Mouse (Mus musculus) right cerebral cortex, postnatal 4 days (tissue): Measurements from ENCODE around the gene Wdr38.

Experiments used
- DNase-seq: peaks from one replicate; pipeline ENCODE4 v3.0.0-alpha.2; 2022

The Wdr38 gene

GRCm38 (mm10) chr2:38997386-38998374 lies at the start of gene Wdr38:
Wdr38 (plus strand) TSS chr2:38997476.
- DNase-seq: peak; percentile 91

- no peak for DNase-seq
Measured at GRCm38 (mm10) chr2:38947566-38947965, 49.7 kb upstream of the Wdr38 start.

GRCm38 (mm10) chr2:38950281-38950719 lies 47.0 kb upstream of the Wdr38 start:
- DNase-seq: peak; percentile 82

- DNase-seq: peak; percentile 47
Measured at GRCm38 (mm10) chr2:38953152-38953883, 44.0 kb upstream of the Wdr38 start.

- no peak for DNase-seq
Measured at GRCm38 (mm10) chr2:38956062-38956461, 41.2 kb upstream of the Wdr38 start.

- no peak for DNase-seq
Measured at GRCm38 (mm10) chr2:38957671-38958223, 39.5 kb upstream of the Wdr38 start.

GRCm38 (mm10) chr2:38964198-38964597 lies 33.1 kb upstream of the Wdr38 start:
- no peak for DNase-seq

- DNase-seq: no peak
Measured at GRCm38 (mm10) chr2:38969650-38970049, 27.6 kb upstream of the Wdr38 start.

- DNase-seq: no peak
Measured at GRCm38 (mm10) chr2:38970057-38970456, 27.2 kb upstream of the Wdr38 start.

- no peak for DNase-seq
Measured at GRCm38 (mm10) chr2:38973223-38973622, 24.1 kb upstream of the Wdr38 start.

GRCm38 (mm10) chr2:38973701-38974100 lies 23.6 kb upstream of the Wdr38 start:
- DNase-seq: peak; percentile 40

- no peak for DNase-seq
Measured at GRCm38 (mm10) chr2:38974171-38974570, 23.1 kb upstream of the Wdr38 start.

- DNase-seq: no peak
Measured at GRCm38 (mm10) chr2:38975181-38975580, 22.1 kb upstream of the Wdr38 start.

- DNase-seq: no peak
Measured at GRCm38 (mm10) chr2:38975941-38976805, 21.1 kb upstream of the Wdr38 start.

GRCm38 (mm10) chr2:38977837-38978236 lies 19.4 kb upstream of the Wdr38 start:
- no peak for DNase-seq

GRCm38 (mm10) chr2:38983456-38983855 lies 13.8 kb upstream of the Wdr38 start:
- DNase-seq: no peak

- DNase-seq: no peak
Measured at GRCm38 (mm10) chr2:38986580-38986979, 10.7 kb upstream of the Wdr38 start.

GRCm38 (mm10) chr2:38987371-38987770 lies 9.9 kb upstream of the Wdr38 start:
- no peak for DNase-seq

GRCm38 (mm10) chr2:38987803-38988510 lies 9.3 kb upstream of the Wdr38 start:
- DNase-seq: no peak

- no peak for DNase-seq
Measured at GRCm38 (mm10) chr2:38988929-38989328, 8.3 kb upstream of the Wdr38 start.

GRCm38 (mm10) chr2:38992004-38992403 lies 5.3 kb upstream of the Wdr38 start:
- DNase-seq: no peak

- no peak for DNase-seq
Measured at GRCm38 (mm10) chr2:38992452-38992851, 4.8 kb upstream of the Wdr38 start.
